In the genomic region with DNA sequence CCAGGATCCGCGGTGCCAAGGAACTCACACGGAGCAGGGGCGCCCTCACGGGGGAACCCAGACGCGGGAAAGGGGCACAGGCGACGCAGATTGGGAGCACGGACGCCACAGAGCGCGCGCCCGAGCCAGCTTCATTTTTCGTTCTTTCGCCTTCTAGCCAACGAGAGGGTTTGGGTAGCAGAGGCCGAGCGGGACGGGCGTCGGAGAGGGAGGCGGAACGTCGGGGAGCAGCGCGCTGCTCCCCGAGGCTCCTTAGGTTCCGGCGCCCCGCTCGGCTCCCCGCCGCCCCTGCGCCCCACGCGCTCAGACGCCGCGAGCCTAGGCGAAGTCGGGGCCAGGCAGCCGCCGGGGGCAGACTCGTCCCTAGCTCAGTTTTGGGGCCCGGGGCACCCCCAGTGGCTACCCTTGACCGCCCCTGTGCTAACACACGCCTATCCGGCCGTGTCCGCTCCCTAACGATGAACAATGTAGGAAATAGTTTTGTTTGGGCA, we compare ENCODE assay signal across 8 mouse cellular contexts. TPM values are rescaled to one million over a fixed set of nuclear protein-coding genes. Genes with fewer than 3 reads are reported as not detected.
DNase-seq lines count a peak whose midpoint lies in the region; ATAC-seq lines count a peak whose summit lies in the region.

No protein-coding gene starts in this region.

- 2% methylated on average over 53 of the region's 53 CpGs for WGBS in liver, embryonic 13.5 days (ENCODE audit: insufficient replicate concordance)

- no peaks in the 10 kb centered on the region for H3K9me3 ChIP-seq in liver, embryonic 13.5 days (replicated peaks)

- peak overlapping the region; percentile 52 for H3K4me2 ChIP-seq in liver, embryonic 13.5 days

- peaks cover 15% of the 10 kb centered on the region for H3K36me3 ChIP-seq in liver, embryonic 13.5 days

- H3K27ac ChIP-seq in liver, embryonic 13.5 days, result peak overlapping the region; percentile 58

- peak overlapping the region; percentile 52 for H3K9ac ChIP-seq in liver, embryonic 13.5 days

- intact Hi-C loops in left cerebral cortex, postnatal 25 days (cut with DNase I), result no loop called here

- H3K4me1 ChIP-seq in liver, embryonic 13.5 days (replicated peaks), result peaks cover 11% of the 10 kb centered on the region

- H3K27me3 ChIP-seq in liver, embryonic 13.5 days, result peaks cover 82% of the 10 kb centered on the region

- peak; percentile 42 for DNase-seq in adrenal gland, postnatal 14 days
- DNase-seq in adrenal gland, adult (ENCODE audit: inconsistent age in 2 of 2, low spot score in 1 of 2), result no peak
- peak; percentile 26 for DNase-seq in urinary bladder, postnatal 14 days (ENCODE audit: low spot score)
- no peak for DNase-seq in urinary bladder, postnatal 10 days (ENCODE audit: low spot score)
- no peak for DNase-seq in liver, embryonic 13.5 days
- DNase-seq in cerebellum, adult 9-11 months, result no peak
- no peak for DNase-seq in left cerebral cortex, postnatal 25 days (ENCODE audit: low spot score in 2 of 2)

- peak overlapping the region; percentile 29 for H3K4me3 ChIP-seq in liver, embryonic 13.5 days (replicated peaks)

- no peak for ATAC-seq in liver, embryonic 13.5 days (ENCODE audit: low read depth)
- ATAC-seq in megakaryocyte-erythroid progenitor cell, adult 5-6 weeks (replicated peaks; ENCODE audit: low FRiP score, low TSS enrichment, poor library complexity, severe bottlenecking), result no peak

RNA-seq across cellular contexts. Expression of gene Igf2, which starts 2.6 kb away (rescaled TPM):
- 119 and 187 TPM in 2 replicates for total RNA-seq in adrenal gland, postnatal 14 days (2021)
- polyA plus RNA-seq in liver, embryonic 13.5 days (2015; fragmentation: Nextera tagmentation; extraction: Ambion mirVana), result 369 and 378 TPM in 2 replicates
- not detected in 2 replicates for total RNA-seq in megakaryocyte-erythroid progenitor cell, adult 5-6 weeks (2014; fragmentation: Nextera tagmentation)
- total RNA-seq in megakaryocyte-erythroid progenitor cell, adult 5-6 weeks (2017), result 0.46 TPM in 1 of 2 replicates, not detected in the other
- 100 to 1,000 TPM; 104 to 130 TPM for total RNA-seq in left cerebral cortex, postnatal 25 days (2021)

RNA-seq across cellular contexts. Expression of gene Gm49394, which starts 5.8 kb away (rescaled TPM):
- total RNA-seq in adrenal gland, postnatal 14 days (2021), result not detected in 2 replicates
- polyA plus RNA-seq in liver, embryonic 13.5 days (2015; fragmentation: Nextera tagmentation; extraction: Ambion mirVana), result not detected in 2 replicates
- total RNA-seq in megakaryocyte-erythroid progenitor cell, adult 5-6 weeks (2014; fragmentation: Nextera tagmentation), result not detected in 2 replicates
- total RNA-seq in megakaryocyte-erythroid progenitor cell, adult 5-6 weeks (2017), result not detected in 2 replicates
- total RNA-seq in left cerebral cortex, postnatal 25 days (2021), result not detected

Comparison
In these comparisons a context has a peak if more than half of its experiments do, and no peak if none do; other contexts are left out.
1. DNase-seq: peak in adrenal gland, postnatal 14 days (single experiment) and urinary bladder, postnatal 14 days (single experiment); none in adrenal gland, adult (0 of 2), urinary bladder, postnatal 10 days (single experiment), liver, embryonic 13.5 days (single experiment), cerebellum, adult 9-11 months (single experiment) and left cerebral cortex, postnatal 25 days (0 of 2).
2. RNA of gene Igf2, which starts 2.6 kb away (total RNA-seq): 119 to 187 TPM in adrenal gland, postnatal 14 days and 104 to 130 TPM in left cerebral cortex, postnatal 25 days; 0.46 TPM in megakaryocyte-erythroid progenitor cell, adult 5-6 weeks; every median in the first group is over 10 times any median in the second.